Mouse (Mus musculus): ENCODE data around the gene Krt78.

GRCm38 (mm10) chr15:101927340-101928080 is 26.6 kb downstream of the Krt78 start:
- TF ChIP-seq CTCF (IDR thresholded peaks at IDR 0.05; ENCODE audit: borderline replicate concordance, control insufficient read depth, extremely low read depth, insufficient read depth, low read length, poor library complexity) (no peak), POLR2A (IDR thresholded peaks at IDR 0.05; ENCODE audit: control insufficient read depth, extremely low read depth, insufficient read depth, low read length, poor library complexity) (no peak)

All from thymus, adult 2 months (tissue).